Mouse (Mus musculus) spleen, postnatal 0 days (tissue): Measurements from ENCODE around the gene Sult1c2. TPM values are rescaled to one million over a fixed set of nuclear protein-coding genes. Genes with fewer than 3 reads are reported as not detected.

ENCODE experiments used
- polyA plus RNA-seq: library from polyadenylated mRNA; unstranded; fragments of >200 nt; fragmentation: Nextera tagmentation; extraction: Ambion mirVana; gene quantifications from 2 replicates; pipeline ENCODE4 v1.2.1, GENCODE M21; 2015

The Sult1c2 gene
- 0.06 TPM in 1 of 2 replicates, not detected in the other for polyA plus RNA-seq

GRCm38 (mm10) chr17:53846206-53846605, at the start of gene Sult1c2:
Gene Sult1c2 (minus strand): TSS chr17:53846339.

Other genes with a start within 250 kb of the Sult1c2 start
- gene Sgo1, start 157.0 kb downstream of the Sult1c2 start, polyA plus RNA-seq = 59.7 and 60.3 TPM in 2 replicates
- gene Sult1c1, start 144.3 kb upstream of the Sult1c2 start, polyA plus RNA-seq = not detected in 2 replicates